Mouse (Mus musculus) MEL (cell line): ENCODE measurements around the gene Tgfbr3. TPM values are rescaled to one million over a fixed set of nuclear protein-coding genes. Genes with fewer than 3 reads are reported as not detected.

Experiments used
- DNase-seq: peaks from one replicate; pipeline ENCODE4 v3.0.0; 2011; ENCODE audit warnings: low read depth, low spot score
- H3K27ac ChIP-seq: 2 replicates; pipeline ENCODE4 v1.5.1; 2012; ENCODE audit warnings: low read depth, mild to moderate bottlenecking, control low read depth, low read length, moderate library complexity; ENCODE audit not compliant: control insufficient read depth
- H3K27me3 ChIP-seq, 2 experiments: fragments of 150-350 bp in 1 of 2; sonication (generic) in 1 of 2; 2 replicates each; pipeline ENCODE4 v1.6.1; 2012; ENCODE audit warnings: low read length in 2 of 2, mild to moderate bottlenecking in 2 of 2, improper control_type of control experiment in 1 of 2, moderate library complexity in 1 of 2; ENCODE audit not compliant: insufficient read depth in 2 of 2, control insufficient read depth in 1 of 2
- H3K36me3 ChIP-seq, 2 experiments: 2 replicates each; pipeline ENCODE4 v1.6.1; 2012 to 2014; ENCODE audit warnings: low read length in 2 of 2, improper control_type of control experiment in 1 of 2, inconsistent platforms in 1 of 2, mild to moderate bottlenecking in 1 of 2; ENCODE audit not compliant: insufficient read depth in 2 of 2, control insufficient read depth in 1 of 2
- H3K4me1 ChIP-seq, 2 experiments: fragments of 150-350 bp in 1 of 2; sonication (generic) in 1 of 2; 2 replicates each; pipeline ENCODE4 v1.6.1; 2012; ENCODE audit warnings: low read length in 2 of 2, improper control_type of control experiment in 1 of 2, mild to moderate bottlenecking in 1 of 2; ENCODE audit not compliant: insufficient read depth in 2 of 2, control insufficient read depth in 1 of 2
- H3K4me3 ChIP-seq, 2 experiments: fragments of 150-350 bp in 1 of 2; sonication (generic) in 1 of 2; 2 replicates each; pipeline ENCODE4 v1.5.1; 2012; ENCODE audit warnings: low read depth in 2 of 2, low read length in 2 of 2, mild to moderate bottlenecking in 2 of 2, moderate library complexity in 2 of 2, control low read depth in 1 of 2, improper control_type of control experiment in 1 of 2; ENCODE audit not compliant: control insufficient read depth in 1 of 2, insufficient read depth in 1 of 2
- H3K79me2 ChIP-seq: 2 replicates; pipeline ENCODE4 v1.6.1; 2012; ENCODE audit warnings: mild to moderate bottlenecking, low read length, moderate library complexity; ENCODE audit not compliant: control insufficient read depth, poor library complexity, insufficient read depth
- H3K9ac ChIP-seq: 2 replicates; pipeline ENCODE4 v1.6.1; 2012; ENCODE audit warnings: low read depth, mild to moderate bottlenecking, control low read depth, low read length, moderate library complexity; ENCODE audit not compliant: control insufficient read depth, poor library complexity, severe bottlenecking
- H3K9me3 ChIP-seq: fragments of 150-350 bp; sonication (generic); replicated peaks from 2 replicates; pipeline ENCODE4 v1.6.1; 2012; ENCODE audit warnings: mild to moderate bottlenecking, low read length, improper control_type of control experiment, moderate library complexity; ENCODE audit not compliant: insufficient read depth
- BHLHE40 ChIP-seq: IDR thresholded peaks from 2 replicates; pipeline ENCODE4 v1.6.1; 2012; ENCODE audit warnings: low read depth, mild to moderate bottlenecking, inconsistent platforms, low read length, improper control_type of control experiment, borderline replicate concordance
- CHD2 ChIP-seq: IDR thresholded peaks from 2 replicates; pipeline ENCODE4 v1.6.1; 2011; ENCODE audit warnings: low read length, improper control_type of control experiment
- CTCF ChIP-seq, 3 experiments: IDR thresholded peaks in 2 of 3; conservative IDR thresholded peaks in 1 of 3; 2 replicates each; pipeline ENCODE4 v1.5.1; 2011 to 2012; ENCODE audit warnings: low read length in 3 of 3, low read depth in 2 of 3, mild to moderate bottlenecking in 2 of 3, improper control_type of control experiment in 1 of 3, inconsistent platforms in 1 of 3, mixed read lengths in 1 of 3, moderate library complexity in 1 of 3; ENCODE audit not compliant: control insufficient read depth in 1 of 3, insufficient read depth in 1 of 3, poor library complexity in 1 of 3, severe bottlenecking in 1 of 3
- E2F4 ChIP-seq: IDR thresholded peaks from 2 replicates; pipeline ENCODE4 v1.6.1; 2011; ENCODE audit warnings: low read depth, low read length, improper control_type of control experiment, borderline replicate concordance
- EP300 ChIP-seq, 2 experiments: IDR thresholded peaks; 2 replicates each; pipeline ENCODE4 v1.6.1; 2011; ENCODE audit warnings: improper control_type of control experiment in 2 of 2, low read length in 2 of 2, low read depth in 1 of 2, mild to moderate bottlenecking in 1 of 2
- GABPA ChIP-seq: IDR thresholded peaks from 2 replicates; pipeline ENCODE4 v1.6.1; 2012; ENCODE audit warnings: low read depth, mild to moderate bottlenecking, inconsistent platforms, low read length, improper control_type of control experiment, moderate library complexity
- GATA1 ChIP-seq: IDR thresholded peaks from 2 replicates; pipeline ENCODE4 v1.6.1; 2011; ENCODE audit warnings: low read depth, low read length, improper control_type of control experiment
- HCFC1 ChIP-seq: IDR thresholded peaks from 2 replicates; pipeline ENCODE4 v1.6.1; 2012; ENCODE audit warnings: low read depth, mild to moderate bottlenecking, inconsistent platforms, low read length, improper control_type of control experiment, moderate library complexity
- JUND ChIP-seq: IDR thresholded peaks from 2 replicates; pipeline ENCODE4 v1.6.1; 2011; ENCODE audit warnings: low read depth, mild to moderate bottlenecking, improper control_type of control experiment, low read length
- KAT2A ChIP-seq: conservative IDR thresholded peaks from 2 replicates; pipeline ENCODE4 v1.6.1; 2012; ENCODE audit warnings: low read depth, low read length, improper control_type of control experiment, inconsistent platforms
- MAFK ChIP-seq: IDR thresholded peaks from 2 replicates; pipeline ENCODE4 v1.6.1; 2011; ENCODE audit warnings: low read depth, mild to moderate bottlenecking, low read length, improper control_type of control experiment, borderline replicate concordance
- MAX ChIP-seq: IDR thresholded peaks from 2 replicates; pipeline ENCODE4 v1.6.1; 2011; ENCODE audit warnings: low read length, improper control_type of control experiment
- MAZ ChIP-seq: IDR thresholded peaks from 2 replicates; pipeline ENCODE4 v1.6.1; 2012; ENCODE audit warnings: low read depth, mild to moderate bottlenecking, inconsistent platforms, low read length, improper control_type of control experiment
- MEF2A ChIP-seq: IDR thresholded peaks from 2 replicates; pipeline ENCODE4 v1.6.1; 2014; ENCODE audit warnings: low read depth, mild to moderate bottlenecking, inconsistent platforms, low read length, improper control_type of control experiment; ENCODE audit not compliant: poor library complexity, insufficient replicate concordance, severe bottlenecking; ENCODE audit errors: extremely low read depth
- MXI1 ChIP-seq: IDR thresholded peaks from 2 replicates; pipeline ENCODE4 v1.6.1; 2011; ENCODE audit warnings: mild to moderate bottlenecking, low read depth, low read length, improper control_type of control experiment
- MYB ChIP-seq: IDR thresholded peaks from 2 replicates; pipeline ENCODE4 v1.6.1; 2011; ENCODE audit warnings: mild to moderate bottlenecking, low read depth, low read length, improper control_type of control experiment
- NELFE ChIP-seq: IDR thresholded peaks from 2 replicates; pipeline ENCODE4 v1.6.1; 2011; ENCODE audit warnings: low read depth, low read length, improper control_type of control experiment
- POLR2AphosphoS2 ChIP-seq: IDR thresholded peaks from 2 replicates; pipeline ENCODE4 v1.6.1; 2011; ENCODE audit warnings: low read length, improper control_type of control experiment
- POLR2AphosphoS5 ChIP-seq: IDR thresholded peaks from 2 replicates; pipeline ENCODE4 v1.6.1; 2012; ENCODE audit warnings: low read depth, borderline replicate concordance, mild to moderate bottlenecking, inconsistent platforms, low read length, moderate library complexity, mixed read lengths
- SIN3A ChIP-seq: IDR thresholded peaks from 2 replicates; pipeline ENCODE4 v1.6.1; 2012; ENCODE audit warnings: low read length, improper control_type of control experiment, inconsistent platforms
- SMC3 ChIP-seq: IDR thresholded peaks from 2 replicates; pipeline ENCODE4 v1.6.1; 2011; ENCODE audit warnings: low read depth, low read length, improper control_type of control experiment
- TAL1 ChIP-seq: IDR thresholded peaks from 2 replicates; pipeline ENCODE4 v1.6.1; 2012; ENCODE audit warnings: mild to moderate bottlenecking, inconsistent platforms, low read length, moderate library complexity, mixed read lengths
- TBP ChIP-seq: IDR thresholded peaks from 2 replicates; pipeline ENCODE4 v1.8.0; 2011; ENCODE audit warnings: low read depth, low read length, improper control_type of control experiment
- USF2 ChIP-seq, 2 experiments: IDR thresholded peaks; 2 replicates each; pipeline ENCODE4 v1.6.1; 2011 to 2012; ENCODE audit warnings: improper control_type of control experiment in 2 of 2, low read length in 2 of 2, borderline replicate concordance in 1 of 2, inconsistent platforms in 1 of 2, low read depth in 1 of 2, mild to moderate bottlenecking in 1 of 2; ENCODE audit not compliant: insufficient read depth in 1 of 2
- polyA plus RNA-seq, 2 experiments: library from polyadenylated mRNA; stranded (reverse) in 1 of 2; unstranded in 1 of 2; fragments of >175 nt in 1 of 2; fragments of >200 nt in 1 of 2; gene quantifications; 2 replicates each; pipeline versions ENCODE4 v1.2.1 to v1.2.4; 2012; ENCODE audit warnings: low replicate concordance in 2 of 2, low read depth in 1 of 2; ENCODE audit not compliant: insufficient read length in 2 of 2, insufficient read depth in 1 of 2, missing spikeins in 1 of 2
- total RNA-seq: library from RNA; depleted of rRNA; stranded (reverse); fragments of 300-350 nt; gene quantifications from 2 replicates; pipeline ENCODE4 v1.2.3, GENCODE M21; 2012

Tgfbr3 gene
- total and polyA plus RNA-seq, 3 experiments = 3.0 to 5.9 TPM; not detected in 1

- no peak for TF ChIP-seq BHLHE40
- no peak for TF ChIP-seq HCFC1
- TF ChIP-seq, all 39 proteins: peak for 0
- no peak for DNase-seq
- H3K27me3 ChIP-seq = no peaks in the 10 kb centered on the region
- H3K36me3 ChIP-seq = no peaks in the 10 kb centered on the region
- H3K9ac ChIP-seq = no peak overlapping the region
- no peaks in the 10 kb centered on the region for H3K4me1 ChIP-seq
- no peaks in the 10 kb centered on the region for H3K79me2 ChIP-seq
- H3K9me3 ChIP-seq = no peaks in the 10 kb centered on the region
- no peak overlapping the region for H3K4me3 ChIP-seq
- no peak overlapping the region for H3K27ac ChIP-seq
Measured at GRCm38 (mm10) chr5:107064922-107065321, 224.5 kb downstream of the Tgfbr3 start.

- no peak overlapping the region for H3K27ac ChIP-seq
- H3K4me3 ChIP-seq = no peak overlapping the region
- TF ChIP-seq MAZ = no peak
- TF ChIP-seq HCFC1 = no peak
- TF ChIP-seq MAX = no peak
- no peak for TF ChIP-seq MEF2A
- no peak for TF ChIP-seq MXI1
- TF ChIP-seq EP300 (IDR thresholded peaks at IDR 0.05; ENCODE audit: low read depth in 1 of 2, low read length in 2 of 2) = no peak
- DNase-seq = no peak
- no peaks in the 10 kb centered on the region for H3K79me2 ChIP-seq
- H3K27me3 ChIP-seq = no peaks in the 10 kb centered on the region
- H3K36me3 ChIP-seq = no peaks in the 10 kb centered on the region
- H3K9ac ChIP-seq = no peak overlapping the region
- H3K9me3 ChIP-seq = no peaks in the 10 kb centered on the region
- H3K4me1 ChIP-seq = no peaks in the 10 kb centered on the region
Measured at GRCm38 (mm10) chr5:107062229-107062852, 227.1 kb downstream of the Tgfbr3 start.

GRCm38 (mm10) chr5:107059514-107059913 is 229.9 kb downstream of the Tgfbr3 start:
- Histone ChIP-seq H3K36me3 (peaks cover 0 to 2% of the 10 kb centered on the region in 2 experiments; a peak in 1 of 4 replicates), H3K9ac (no peak overlapping the region), H3K79me2 (no peaks in the 10 kb centered on the region), H3K4me3 (no peak overlapping the region), H3K27ac (no peak overlapping the region), H3K27me3 (no peaks in the 10 kb centered on the region), H3K4me1 (no peaks in the 10 kb centered on the region), H3K9me3 (no peaks in the 10 kb centered on the region)
- peak; percentile 57 for DNase-seq
- no peak for TF ChIP-seq GATA1
- TF ChIP-seq SIN3A = no peak
- no peak for TF ChIP-seq USF2 (IDR thresholded peaks at IDR 0.05; ENCODE audit: borderline replicate concordance in 1 of 2, insufficient read depth in 1 of 2, low read depth in 1 of 2, low read length in 2 of 2)
- no peak for TF ChIP-seq MXI1
- TF ChIP-seq EP300 (IDR thresholded peaks at IDR 0.05; ENCODE audit: low read depth in 1 of 2, low read length in 2 of 2) = no peak
- TF ChIP-seq CHD2 = no peak
- no peak for TF ChIP-seq KAT2A
- no peak for TF ChIP-seq JUND
- no peak for TF ChIP-seq GABPA
- no peak for TF ChIP-seq POLR2AphosphoS2
- no peak for TF ChIP-seq TAL1
- no peak for TF ChIP-seq E2F4
- no peak for TF ChIP-seq CTCF (IDR thresholded peaks at IDR 0.05 in 2 of 3, conservative IDR thresholded peaks at IDR 0.05 in 1 of 3; ENCODE audit: control insufficient read depth in 1 of 3, insufficient read depth in 1 of 3, low read depth in 2 of 3, low read length in 3 of 3, poor library complexity in 1 of 3, severe bottlenecking in 1 of 3)
- TF ChIP-seq TBP = no peak
- no peak for TF ChIP-seq NELFE
- TF ChIP-seq MYB = no peak
- TF ChIP-seq MAX = no peak
- no peak for TF ChIP-seq SMC3
- no peak for TF ChIP-seq MAFK
- TF ChIP-seq POLR2AphosphoS5 = no peak
